Mouse (Mus musculus) urinary bladder, postnatal 36 days (tissue): ENCODE measurements around the gene Myo9a.
"Not testable (repeated sequence)": the region's sequence is repeated elsewhere in the genome, so short reads cannot be mapped to it uniquely, and the experiment has no call there.

Experiments used
- DNase-seq, 2 experiments: peaks; one replicate each; pipeline ENCODE4 v3.0.0; 2022; ENCODE audit warnings: low spot score in 2 of 2, mixed read lengths in 1 of 2

The Myo9a gene

DNA sequence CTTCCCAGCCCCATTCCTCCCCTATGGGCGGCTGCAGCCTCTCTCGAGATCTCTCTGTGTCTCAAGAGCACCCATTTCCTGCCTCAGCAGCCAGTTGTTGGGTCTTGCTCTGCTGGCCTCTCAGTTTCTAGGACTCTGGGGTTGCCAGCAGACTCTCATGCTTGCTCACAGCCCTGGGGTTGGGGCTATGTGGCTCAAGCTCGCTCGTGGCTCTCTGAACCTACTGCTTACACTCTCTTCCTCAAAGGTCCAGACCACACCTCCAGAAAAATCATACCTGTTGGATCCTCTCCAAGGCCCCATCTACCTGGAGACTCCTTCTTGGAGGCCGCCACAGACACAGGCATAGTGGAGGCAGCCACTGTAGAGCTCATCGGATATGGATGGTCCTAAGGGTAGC lies 198.8 kb downstream of the Myo9a start:
- DNase-seq: no peak

DNA sequence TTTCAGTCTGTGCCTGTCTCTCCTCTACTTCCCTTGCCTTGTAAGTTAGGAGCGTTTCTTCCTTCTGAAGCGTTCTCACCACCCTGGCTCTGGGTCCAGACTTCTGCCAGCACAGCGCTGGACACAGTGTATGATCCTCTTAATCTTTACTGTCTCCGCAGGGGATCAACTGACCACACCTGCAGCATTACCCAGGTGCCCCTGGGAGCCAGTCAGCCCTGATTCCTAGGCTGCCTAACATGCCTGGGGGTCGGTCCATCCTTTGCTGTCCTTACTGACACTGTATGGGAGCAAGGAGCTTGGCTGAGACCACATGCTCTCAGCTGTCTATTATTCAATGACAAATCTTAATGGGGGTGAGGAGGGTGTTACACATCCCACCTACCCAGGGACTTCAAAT lies 199.3 kb downstream of the Myo9a start:
- no peak for DNase-seq

DNA sequence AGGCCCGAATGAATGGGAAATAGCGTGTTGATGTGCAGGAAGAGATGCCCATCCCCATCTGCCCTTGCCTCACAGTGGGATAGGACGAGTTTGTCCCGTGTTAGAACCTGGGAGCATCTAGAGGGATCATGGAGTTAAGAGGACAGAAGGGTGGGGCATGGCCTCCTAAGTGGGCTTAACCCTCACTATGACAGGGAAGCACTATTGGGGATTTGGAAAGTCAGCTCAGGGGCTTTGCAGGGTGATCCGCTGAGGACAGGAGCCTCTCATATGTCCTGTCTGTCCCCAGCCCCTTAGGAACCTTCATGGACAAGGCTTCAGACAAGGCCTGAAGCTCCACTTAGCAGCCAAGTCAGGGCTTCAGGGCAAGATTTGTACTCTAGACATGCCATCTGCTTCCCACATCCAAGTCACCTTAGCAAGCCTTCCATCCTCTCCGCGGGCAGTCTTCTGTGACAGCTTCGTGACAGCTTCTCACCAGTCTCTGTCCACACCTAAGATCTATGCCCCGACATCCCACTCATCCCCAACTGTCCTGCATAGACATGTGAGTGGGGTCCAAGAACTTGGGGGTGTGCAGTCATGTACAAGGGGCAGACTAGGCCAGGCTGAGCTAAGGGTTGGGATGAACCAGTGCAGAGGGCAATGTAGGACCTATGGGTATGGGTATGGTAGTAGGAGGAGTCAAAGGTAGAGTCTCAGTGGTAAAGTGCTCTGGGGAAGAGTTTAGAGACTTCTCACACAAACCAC lies 200.5 kb downstream of the Myo9a start:
- DNase-seq: no peak

DNA sequence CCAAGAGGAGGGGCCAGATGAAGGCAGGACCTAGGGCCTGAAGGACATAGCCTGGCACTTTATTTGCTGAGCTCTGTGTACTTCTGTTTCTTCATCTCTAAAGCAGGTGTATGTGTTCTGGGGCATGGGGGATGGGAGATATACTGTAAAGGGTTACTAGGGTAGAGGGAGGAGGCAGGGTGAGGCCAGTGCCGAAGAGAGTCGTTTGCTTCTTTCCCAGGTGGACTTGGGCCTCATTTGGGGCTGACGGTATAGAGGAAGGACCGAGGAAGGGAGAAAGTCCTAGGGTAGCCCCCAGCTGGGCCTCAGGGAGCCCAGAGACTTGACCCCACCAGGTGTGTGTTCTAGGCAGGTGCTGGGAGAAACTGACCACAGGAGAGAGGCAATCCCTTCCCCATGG lies 201.2 kb downstream of the Myo9a start:
- no peak for DNase-seq

DNA sequence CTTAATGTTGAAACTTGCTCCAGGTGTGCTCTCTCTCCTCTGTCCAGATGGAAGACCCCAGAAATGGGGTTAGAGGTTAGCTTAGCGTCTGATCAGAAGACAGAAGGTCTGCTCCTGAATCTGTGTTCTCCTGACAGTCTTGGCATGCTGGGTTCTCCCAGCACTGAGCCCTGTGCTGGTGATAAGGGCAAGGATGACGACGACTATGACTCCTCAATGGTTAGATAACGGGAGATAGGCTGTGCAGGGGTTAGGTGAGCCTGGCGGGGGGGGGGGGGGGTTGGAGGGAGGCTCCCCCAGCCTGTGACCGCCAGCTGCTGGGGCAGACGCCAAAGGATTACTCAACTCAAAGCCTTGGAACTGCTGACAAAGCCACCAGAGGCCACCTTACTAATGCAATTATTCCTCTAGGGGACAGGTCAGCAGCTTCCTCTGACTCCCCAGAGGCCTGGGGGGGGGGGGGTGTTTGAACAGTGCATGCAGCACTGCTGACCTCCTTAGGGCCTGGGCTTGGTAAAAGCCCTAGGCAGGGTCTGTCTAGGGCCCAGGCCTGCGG lies 201.9 kb downstream of the Myo9a start:
- DNase-seq: peak in 1 of 2 experiments; percentile 55

DNA sequence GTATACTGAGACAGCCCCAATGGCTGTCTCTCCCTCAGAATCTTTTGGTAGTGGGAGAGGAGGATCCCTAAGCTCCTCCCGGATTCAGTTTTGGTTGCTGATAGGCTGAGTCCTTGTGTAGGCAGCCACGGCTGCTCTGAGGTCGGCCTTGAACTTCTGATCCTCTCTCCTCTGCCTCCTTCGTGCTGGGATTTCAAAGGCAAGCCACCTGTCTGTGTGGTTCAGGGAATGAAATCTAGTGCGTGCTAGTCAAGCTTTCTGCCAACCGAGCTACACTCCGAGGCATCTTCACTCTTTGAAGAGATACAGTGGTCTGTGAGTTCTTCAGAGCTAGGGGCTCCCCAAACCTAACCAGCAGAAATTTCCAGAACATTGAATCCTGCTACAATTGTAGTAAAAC lies 202.9 kb downstream of the Myo9a start:
- DNase-seq: no peak

DNA sequence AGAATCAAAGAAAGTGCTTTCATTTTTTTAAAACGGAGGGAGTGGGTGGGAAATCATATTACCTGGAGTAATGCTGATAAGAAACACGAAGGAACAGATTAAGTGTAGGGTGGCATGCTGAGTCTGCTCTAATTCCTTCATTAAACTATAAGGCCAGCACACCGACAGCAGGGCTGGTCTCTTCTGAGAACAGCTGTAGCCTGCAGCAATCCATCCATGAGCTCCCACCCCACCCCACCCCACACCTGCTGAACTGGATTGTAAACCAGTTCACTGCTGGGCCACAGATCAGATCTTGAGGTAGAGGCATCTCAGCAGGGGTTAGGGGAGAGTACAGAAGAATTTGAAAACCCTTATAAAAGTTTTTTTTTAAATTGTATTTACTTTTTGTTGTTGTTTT lies 204.5 kb downstream of the Myo9a start:
- DNase-seq: no peak

DNA sequence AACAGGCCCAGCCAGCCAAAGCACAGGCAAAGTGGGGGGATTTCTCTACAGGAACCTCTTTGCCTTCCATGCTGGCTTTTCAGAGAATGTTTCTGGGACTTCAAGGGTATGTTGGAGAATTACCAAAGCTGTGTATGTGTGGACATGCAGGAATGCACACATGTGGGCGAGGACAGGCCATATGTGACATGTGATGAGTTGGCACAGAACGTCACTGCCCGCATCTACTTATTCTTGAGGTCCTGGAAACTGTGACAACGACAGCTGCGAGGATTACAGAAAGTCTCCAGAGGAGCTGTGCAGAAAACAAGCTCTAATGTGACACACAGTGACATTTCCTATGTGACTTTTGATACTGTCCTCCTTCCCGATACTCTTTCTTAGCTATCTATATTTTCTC lies 205.0 kb downstream of the Myo9a start:
- DNase-seq: no peak

DNA sequence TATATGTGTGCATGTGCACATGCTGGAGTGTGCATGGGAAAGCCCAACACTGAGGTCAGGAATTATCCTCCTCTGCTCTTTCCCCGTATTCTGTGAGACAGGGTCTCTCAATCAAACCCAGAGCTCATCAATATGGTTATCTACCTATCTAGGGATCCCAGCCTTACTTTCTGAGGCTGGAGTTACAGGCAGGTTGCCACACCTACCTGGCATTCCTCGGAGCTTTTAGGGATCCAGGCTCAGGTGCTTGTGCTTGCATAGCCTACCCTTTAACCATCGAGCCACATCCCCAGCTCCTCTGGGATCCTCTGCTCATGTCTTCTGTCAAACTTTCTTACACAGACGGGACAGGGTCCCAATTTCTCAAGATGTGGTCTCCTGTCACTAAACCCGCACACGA lies 205.8 kb downstream of the Myo9a start:
- no peak for DNase-seq

DNA sequence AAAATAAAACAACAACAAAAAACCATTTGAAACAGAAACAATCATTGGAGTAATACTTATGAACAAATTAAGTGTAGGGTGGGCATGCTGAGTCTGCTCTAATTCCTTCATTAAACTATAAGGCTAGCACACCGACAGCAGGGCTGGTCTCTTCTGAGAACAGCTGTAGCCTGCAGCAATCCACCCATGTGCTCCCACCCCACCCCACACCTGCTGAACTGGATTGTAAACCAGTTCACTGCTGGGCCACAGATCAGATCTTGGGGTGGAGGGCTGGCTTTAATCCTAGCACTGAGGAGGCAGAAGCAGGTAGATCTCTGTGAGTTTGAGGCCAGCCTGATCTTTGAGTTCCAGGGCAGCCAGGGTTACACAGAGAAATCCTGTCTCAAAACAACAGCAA lies 207.4 kb downstream of the Myo9a start:
- not testable (repeated sequence) for DNase-seq

DNA sequence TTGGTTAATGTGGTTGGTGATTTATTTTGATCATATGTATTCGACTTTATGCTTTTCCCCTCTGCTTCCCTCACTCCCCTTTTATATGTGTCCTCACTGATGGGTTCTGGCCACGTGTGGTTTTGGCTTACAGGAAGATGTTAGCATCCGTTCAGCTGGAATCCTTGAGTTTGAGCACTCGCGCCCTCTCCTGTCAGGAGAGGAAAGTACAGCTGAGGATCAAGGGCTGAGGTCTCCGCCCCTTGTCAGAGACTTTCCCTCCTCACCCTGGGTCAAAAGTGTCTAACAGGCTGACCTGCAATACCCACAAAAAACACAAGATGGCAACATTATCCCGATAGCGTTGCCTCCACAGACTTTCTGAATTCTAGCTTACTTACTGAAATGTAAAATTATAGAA lies 208.6 kb downstream of the Myo9a start:
- DNase-seq: peak; percentile 79 to 80

DNA sequence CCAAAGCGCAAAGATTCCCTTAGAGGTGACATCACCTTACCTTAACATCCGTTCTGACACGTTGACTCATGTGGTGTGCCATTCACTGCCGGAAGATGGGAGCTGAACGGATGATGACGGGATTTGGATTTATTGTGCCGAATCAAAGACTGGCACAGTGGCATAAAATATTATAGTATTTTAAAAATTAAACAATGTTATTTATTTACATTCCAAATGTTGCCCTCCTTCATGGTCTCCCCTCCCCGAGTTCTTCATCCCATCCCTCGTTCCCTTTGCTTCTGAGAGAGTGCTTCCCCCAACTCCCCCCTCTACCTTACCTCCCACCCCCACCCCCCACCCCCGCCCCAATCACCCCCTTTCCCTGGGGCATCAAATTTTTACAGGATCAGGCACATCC lies 209.9 kb downstream of the Myo9a start, which contains the start of gene Nr2e3:
Nr2e3 (minus strand) TSS at position 101 of the 400 bp plus-strand sequence.
- no peak for DNase-seq

DNA sequence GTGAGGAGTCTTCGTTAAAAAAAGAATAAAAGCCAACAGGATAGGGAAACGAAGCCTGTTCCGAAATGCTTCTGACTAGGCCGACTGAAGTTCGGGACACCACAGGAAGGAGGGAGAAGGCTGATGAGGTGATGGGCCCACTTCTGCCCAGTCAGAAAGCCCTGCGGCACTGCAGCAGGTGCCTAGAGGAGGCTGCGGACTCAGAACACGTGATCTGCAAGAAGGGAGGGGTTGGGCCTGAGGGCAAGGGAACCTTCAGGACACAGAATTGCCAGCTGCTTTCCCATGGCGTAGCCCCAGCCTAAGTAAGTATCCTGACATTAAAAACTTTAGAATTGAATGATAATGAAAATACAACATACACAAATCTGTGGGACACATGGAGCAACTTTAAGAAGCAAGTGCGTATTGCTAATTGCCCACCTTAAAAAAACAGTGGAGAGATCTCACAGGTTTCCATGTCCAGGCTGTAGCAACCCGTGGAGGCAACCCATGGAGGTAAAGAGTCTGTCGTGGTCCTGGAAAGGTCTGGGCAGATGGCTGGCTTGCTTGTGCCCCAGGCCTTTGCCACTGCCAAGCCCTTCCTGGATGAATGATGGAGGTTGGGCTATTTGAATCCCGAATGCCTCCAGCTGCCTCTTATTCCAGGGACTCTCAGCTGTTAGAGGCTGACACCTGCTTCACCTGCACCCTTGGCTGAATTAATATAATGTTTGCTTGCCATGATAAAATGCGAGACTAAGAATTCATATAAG lies 210.7 kb downstream of the Myo9a start:
- no peak for DNase-seq

DNA sequence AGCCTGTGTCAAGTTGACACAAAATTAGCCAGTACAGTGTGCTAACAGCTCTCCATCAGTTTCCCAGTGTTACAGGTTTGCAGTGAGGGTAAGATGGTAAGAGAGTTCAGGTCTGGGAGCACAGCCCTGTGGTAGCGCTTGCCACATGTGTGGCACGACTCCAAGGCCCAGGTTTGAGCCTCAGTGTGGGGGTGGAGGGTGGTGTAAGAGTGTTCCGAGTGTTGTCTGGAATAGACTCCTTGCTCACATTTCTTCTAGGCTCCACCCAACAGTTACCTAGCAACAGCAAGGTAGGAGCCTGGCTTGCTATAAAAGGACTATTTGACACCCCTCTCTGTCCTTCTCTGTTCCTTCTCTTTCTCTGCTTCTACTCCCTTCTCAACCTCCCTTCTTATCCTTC lies 213.7 kb downstream of the Myo9a start:
- DNase-seq: no peak

DNA sequence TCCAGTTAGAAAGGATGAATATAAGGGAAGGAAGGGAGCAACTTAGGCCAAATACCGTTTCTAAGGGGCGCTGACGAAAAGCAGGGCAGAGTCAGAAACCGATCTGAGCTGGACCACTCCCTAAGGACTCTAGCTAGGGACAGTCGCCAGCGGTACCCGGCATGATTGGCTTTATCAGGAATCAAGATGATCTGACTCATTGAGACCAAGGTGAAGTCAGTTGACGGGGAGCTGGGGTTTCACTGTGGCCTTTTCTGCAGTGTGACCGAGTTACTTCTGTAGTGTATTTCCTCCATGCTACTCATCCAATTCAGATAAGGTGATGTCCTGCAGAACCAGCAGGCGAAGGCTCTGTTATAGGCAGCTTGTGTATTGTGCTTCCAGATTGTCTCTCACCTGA lies 214.3 kb downstream of the Myo9a start:
- no peak for DNase-seq

DNA sequence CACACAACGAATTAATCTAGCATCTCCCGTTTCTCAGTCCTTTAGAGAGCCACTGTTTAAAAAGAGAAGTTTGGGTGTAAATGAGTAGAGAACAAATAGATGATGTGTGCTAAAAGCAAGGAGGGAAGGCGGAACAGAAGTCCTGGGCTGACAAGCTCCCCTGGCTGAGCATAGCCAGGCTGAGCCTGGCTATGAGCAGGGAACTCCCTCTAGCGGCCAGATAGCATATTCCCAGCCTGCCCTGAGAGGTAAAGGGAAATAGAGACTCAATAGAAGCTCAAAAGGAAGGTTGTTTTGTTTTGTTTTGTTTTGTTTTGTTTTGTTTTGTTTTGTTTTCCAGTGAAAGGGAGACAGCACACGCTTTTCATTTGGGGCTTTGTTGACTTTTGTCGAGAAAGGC lies 218.7 kb downstream of the Myo9a start:
- peak in 1 of 2 experiments; percentile 40 for DNase-seq

DNA sequence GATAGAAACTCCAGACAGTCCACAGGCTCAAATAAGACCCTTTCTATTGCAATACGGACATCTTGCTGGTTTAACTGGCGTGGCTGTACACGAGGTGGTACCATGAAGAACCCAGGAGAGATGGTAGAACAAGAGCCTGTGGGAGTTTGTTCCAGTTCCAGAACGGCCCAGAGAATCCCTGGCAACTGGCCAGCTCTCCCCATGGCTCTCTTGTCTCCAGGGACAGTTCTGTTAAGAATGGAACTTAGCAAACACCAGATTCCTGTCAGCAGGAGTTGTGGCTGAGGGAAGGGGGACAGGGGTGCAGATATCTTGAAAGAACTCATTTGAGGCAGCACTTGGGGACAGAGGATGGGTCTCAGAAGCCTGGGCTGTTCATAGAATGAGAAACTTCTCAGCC lies 220.6 kb downstream of the Myo9a start:
- DNase-seq: no peak
